Mouse (Mus musculus) mammary gland, adult 2 months (tissue): ENCODE measurements around the gene Nccrp1. TPM values are rescaled to one million over a fixed set of nuclear protein-coding genes. Genes with fewer than 3 reads are reported as not detected.

ENCODE experiments used
- polyA plus RNA-seq: library from polyadenylated mRNA; depleted of rRNA; stranded (reverse); fragments of >200 nt; gene quantifications from 2 replicates; pipeline ENCODE4 v1.2.3, GENCODE M21; 2012; ENCODE audit warnings: low replicate concordance; rRNA removed

Nccrp1 gene
- 1.0 and 2.2 TPM in 2 replicates for polyA plus RNA-seq

DNA sequence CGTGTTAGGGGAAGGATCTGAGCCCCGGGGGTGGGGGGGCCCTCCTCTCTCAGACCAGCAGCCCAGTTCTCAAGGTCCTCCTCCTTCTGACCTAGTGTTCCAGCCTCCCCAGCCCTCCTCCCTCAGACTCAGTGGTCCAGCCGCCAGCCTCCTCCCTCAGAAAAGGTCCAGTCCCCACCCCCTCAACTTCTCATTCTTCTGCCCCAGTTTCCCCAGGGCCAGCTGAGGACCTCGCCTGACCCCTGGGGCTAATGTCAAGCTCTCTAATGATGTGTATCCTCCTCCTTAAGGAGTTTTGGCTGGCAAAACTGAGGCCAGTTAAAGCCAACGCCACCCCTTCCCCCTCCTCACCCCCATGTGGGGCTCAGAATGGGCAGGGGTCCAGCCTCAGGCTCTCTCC lies at the start of gene Nccrp1:
Nccrp1 (minus strand) TSS at position 101 of the 400 bp plus-strand sequence.

DNA sequence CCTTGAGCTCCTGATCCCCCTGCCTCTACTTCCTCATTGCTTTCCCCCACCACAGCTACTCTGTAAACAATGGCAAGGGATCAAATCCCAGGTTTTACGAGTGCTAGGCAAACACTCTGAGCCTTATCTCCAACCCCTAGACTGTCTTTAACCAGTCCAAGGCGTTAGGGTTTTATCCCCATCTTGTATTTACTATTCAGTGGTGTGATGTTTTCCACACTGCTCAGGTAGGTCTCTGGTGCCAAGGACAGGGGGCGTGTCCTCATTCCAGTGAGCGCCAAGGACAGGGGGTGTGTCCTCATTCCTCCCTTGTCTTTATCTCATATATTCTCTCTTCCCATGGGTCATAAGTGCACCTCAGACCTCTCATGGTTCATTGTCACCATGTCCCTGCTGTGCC lies 6.5 kb downstream of the Nccrp1 start, which contains the start of gene Sycn:
Sycn (plus strand) TSS at position 360 of the 400 bp plus-strand sequence.

DNA sequence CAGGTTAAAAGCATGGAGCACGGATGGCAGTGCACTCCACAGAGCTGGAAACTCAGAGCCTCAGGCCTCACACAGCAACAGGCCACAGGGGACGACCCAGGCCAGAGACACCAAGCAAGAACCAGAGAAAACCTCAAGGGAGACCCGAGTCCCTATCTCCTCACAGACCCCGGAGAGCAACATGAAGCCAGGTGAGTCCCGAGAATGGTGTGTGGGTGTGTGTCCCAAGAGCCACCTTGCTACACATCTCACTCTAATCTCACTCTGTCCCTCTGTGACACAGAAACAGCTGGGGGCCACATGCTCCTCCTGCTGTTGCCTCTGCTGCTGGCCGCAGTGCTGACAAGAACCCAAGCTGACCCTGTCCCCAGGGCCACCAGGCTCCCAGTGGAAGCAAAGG lies 24.5 kb downstream of the Nccrp1 start, which contains the start of gene Ifnl3:
Ifnl3 (plus strand) TSS at position 301 of the 400 bp plus-strand sequence.

DNA sequence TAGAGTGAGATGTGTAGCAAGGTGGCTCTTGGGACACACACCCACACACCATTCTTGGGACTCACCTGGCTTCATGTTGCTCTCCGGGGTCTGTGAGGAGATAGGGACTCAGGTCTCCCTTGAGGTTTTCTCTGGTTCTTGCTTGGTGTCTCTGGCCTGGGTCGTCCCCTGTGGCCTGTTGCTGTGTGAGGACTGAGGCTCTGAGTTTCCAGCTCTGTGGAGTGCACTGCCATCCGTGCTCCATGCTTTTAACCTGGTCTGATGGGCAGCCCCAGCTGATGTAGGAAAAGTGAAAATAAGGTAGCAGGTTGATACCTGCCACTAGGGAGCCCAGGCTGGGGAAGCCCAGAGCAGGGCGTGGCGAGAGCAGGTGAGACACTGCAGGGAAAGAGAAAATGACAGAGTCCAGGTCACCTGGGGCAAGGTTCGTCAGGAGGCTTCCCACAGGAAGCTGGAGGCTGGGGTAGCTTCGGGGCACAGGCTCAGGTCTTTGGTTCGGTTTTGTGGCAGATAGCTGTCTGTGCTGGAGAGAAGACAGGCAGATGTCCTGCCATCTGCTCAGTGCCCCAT lies 36.6 kb downstream of the Nccrp1 start, which contains the start of gene Ifnl2:
Ifnl2 (minus strand) TSS at position 51 of the 570 bp plus-strand sequence.

Other genes starting within 250 kb of the Nccrp1 start
- 0.11 TPM in 1 of 2 replicates, not detected in the other for gene Dll3, start 245.0 kb downstream of the Nccrp1 start, polyA plus RNA-seq
- 90.3 and 103 TPM in 2 replicates for gene Timm50, start 235.2 kb downstream of the Nccrp1 start, polyA plus RNA-seq
- 114 and 125 TPM in 2 replicates for gene Supt5, start 208.5 kb downstream of the Nccrp1 start, polyA plus RNA-seq
- 1,024 and 1,255 TPM in 2 replicates for gene Rps16, start 196.6 kb downstream of the Nccrp1 start, polyA plus RNA-seq
- gene Plekhg2, start 174.7 kb downstream of the Nccrp1 start, polyA plus RNA-seq, result 35.6 and 63.3 TPM in 2 replicates
- gene Zfp36, start 167.0 kb downstream of the Nccrp1 start, polyA plus RNA-seq, result 63.8 and 131 TPM in 2 replicates
- 54.4 and 58.2 TPM in 2 replicates for gene Med29, start 154.5 kb downstream of the Nccrp1 start, polyA plus RNA-seq
- gene Paf1, start 154.3 kb downstream of the Nccrp1 start, polyA plus RNA-seq, result 89.1 and 121 TPM in 2 replicates
- gene Gmfg, start 109.8 kb downstream of the Nccrp1 start, polyA plus RNA-seq, result 21.0 and 30.6 TPM in 2 replicates
- gene Lrfn1, start 95.3 kb downstream of the Nccrp1 start, polyA plus RNA-seq, result 3.9 and 9.0 TPM in 2 replicates
- not detected in 2 replicates for gene Ifnl2, start 36.8 kb downstream of the Nccrp1 start, polyA plus RNA-seq
- gene Ifnl3, start 24.4 kb downstream of the Nccrp1 start, polyA plus RNA-seq, result not detected in 2 replicates
- 0.91 TPM in 1 of 2 replicates, not detected in the other for gene Sycn, start 6.4 kb downstream of the Nccrp1 start, polyA plus RNA-seq
- 94.8 and 122 TPM in 2 replicates for gene Samd4b, start 50.9 kb upstream of the Nccrp1 start, polyA plus RNA-seq
- 17.6 and 40.2 TPM in 2 replicates for gene Pak4, start 50.9 kb upstream of the Nccrp1 start, polyA plus RNA-seq
- 1.3 TPM in 1 of 2 replicates, not detected in the other for gene Acp7, start 84.1 kb upstream of the Nccrp1 start, polyA plus RNA-seq
- 12.5 and 18.3 TPM in 2 replicates for gene Fbxo27, start 145.6 kb upstream of the Nccrp1 start, polyA plus RNA-seq
- 4.6 and 7.5 TPM in 2 replicates for gene Fbxo17, start 169.6 kb upstream of the Nccrp1 start, polyA plus RNA-seq
- gene Mrps12, start 194.6 kb upstream of the Nccrp1 start, polyA plus RNA-seq, result 47.7 and 130 TPM in 2 replicates
- gene Sars2, start 194.7 kb upstream of the Nccrp1 start, polyA plus RNA-seq, result 25.3 and 32.9 TPM in 2 replicates
- not detected in 2 replicates for gene Ccer2, start 208.9 kb upstream of the Nccrp1 start, polyA plus RNA-seq
- gene Sirt2, start 219.5 kb upstream of the Nccrp1 start, polyA plus RNA-seq, result 79.4 and 91.0 TPM in 2 replicates
- 34.4 and 86.5 TPM in 2 replicates for gene Nfkbib, start 220.3 kb upstream of the Nccrp1 start, polyA plus RNA-seq
- 17.7 and 28.4 TPM in 2 replicates for gene Rinl, start 241.7 kb upstream of the Nccrp1 start, polyA plus RNA-seq